Mouse (Mus musculus) bone marrow macrophage, adult 2 months (primary cell): ENCODE data around the gene Limd2. TPM values are rescaled to one million over a fixed set of nuclear protein-coding genes. Genes with fewer than 3 reads are reported as not detected.
A peak's percentile ranks its signal among the peaks of the same experiment; 100 is the strongest.

ENCODE experiments used
- H3K27ac ChIP-seq: 2 replicates; pipeline ENCODE4 v1.5.1; 2012; ENCODE audit warnings: low read depth, low read length; ENCODE audit not compliant: insufficient read depth
- H3K4me1 ChIP-seq: 2 replicates; pipeline ENCODE4 v1.6.1; 2012; ENCODE audit warnings: low read length; ENCODE audit not compliant: control insufficient read depth, insufficient read depth
- H3K4me3 ChIP-seq: 2 replicates; pipeline ENCODE4 v1.5.1; 2012; ENCODE audit warnings: mild to moderate bottlenecking, low read length, moderate library complexity; ENCODE audit not compliant: insufficient read depth
- CTCF ChIP-seq: IDR thresholded peaks from 2 replicates; pipeline ENCODE4 v1.5.1; 2012; ENCODE audit warnings: low read depth, mild to moderate bottlenecking, low read length, moderate library complexity
- POLR2A ChIP-seq: IDR thresholded peaks from 2 replicates; pipeline ENCODE4 v1.6.1; 2012; ENCODE audit warnings: mild to moderate bottlenecking, low read depth, low read length, borderline replicate concordance
- polyA plus RNA-seq: library from polyadenylated mRNA; stranded (reverse); fragments of >200 nt; gene quantifications from 2 replicates; pipeline ENCODE4 v1.2.4, GENCODE M21; 2012; ENCODE audit not compliant: missing spikeins, insufficient read depth, insufficient read length

The Limd2 gene
- polyA plus RNA-seq, 1 experiment = 272 TPM

GRCm38 (mm10) chr11:106193371-106194154 lies 32.9 kb upstream of the Limd2 start:
- H3K27ac ChIP-seq = peak overlapping the region; percentile 78
- peaks cover 13% of the 10 kb centered on the region; the same call in 1 of the 2 replicates for H3K4me1 ChIP-seq

GRCm38 (mm10) chr11:106192657-106193370 lies 32.2 kb upstream of the Limd2 start:
- TF ChIP-seq POLR2A = no peak; the same call in 1 of the 2 replicates
- 0 out of 2 replicates have a peak, but pooled peaks have one; percentile 16 for TF ChIP-seq CTCF
- Histone ChIP-seq H3K4me3 (peak overlapping the region; percentile 65), H3K4me1 (peaks cover 13% of the 10 kb centered on the region; the same call in 1 of the 2 replicates), H3K27ac (peak overlapping the region; percentile 50)

More at GRCm38 (mm10) chr11:106193371-106194154, 32.9 kb upstream of the Limd2 start:
- H3K4me3 ChIP-seq = peak overlapping the region; percentile 65
- TF ChIP-seq CTCF (no peak), POLR2A (no peak)

GRCm38 (mm10) chr11:106192241-106192640 lies 31.6 kb upstream of the Limd2 start:
- no peak overlapping the region for H3K27ac ChIP-seq
- TF ChIP-seq CTCF (no peak), POLR2A (no peak)
- peaks cover 13% of the 10 kb centered on the region; the same call in 1 of the 2 replicates for H3K4me1 ChIP-seq
- peak overlapping the region; percentile 65 for H3K4me3 ChIP-seq

- TF ChIP-seq CTCF (no peak), POLR2A (no peak)
- Histone ChIP-seq H3K4me3 (no peak overlapping the region), H3K27ac (no peak overlapping the region), H3K4me1 (peaks cover 13% of the 10 kb centered on the region; the same call in 1 of the 2 replicates)
Observed at GRCm38 (mm10) chr11:106191716-106192115, 31.1 kb upstream of the Limd2 start.

- H3K4me1 ChIP-seq = peaks cover 8% of the 10 kb centered on the region; the same call in 1 of the 2 replicates
- H3K4me3 ChIP-seq = no peak overlapping the region
- TF ChIP-seq POLR2A = no peak
- no peak for TF ChIP-seq CTCF
- no peak overlapping the region for H3K27ac ChIP-seq
Observed at GRCm38 (mm10) chr11:106187326-106187725, 26.7 kb upstream of the Limd2 start.

- H3K4me1 ChIP-seq = peaks cover 16% of the 10 kb centered on the region
- TF ChIP-seq CTCF = no peak
- no peak for TF ChIP-seq POLR2A
- no peak overlapping the region for H3K27ac ChIP-seq
- H3K4me3 ChIP-seq = no peak overlapping the region
Observed at GRCm38 (mm10) chr11:106180449-106180801, 19.8 kb upstream of the Limd2 start.

GRCm38 (mm10) chr11:106179711-106180448 lies 19.2 kb upstream of the Limd2 start:
- H3K4me3 ChIP-seq = no peak overlapping the region
- H3K4me1 ChIP-seq = peaks cover 16% of the 10 kb centered on the region
- no peak for TF ChIP-seq POLR2A
- TF ChIP-seq CTCF = no peak
- H3K27ac ChIP-seq = no peak overlapping the region

GRCm38 (mm10) chr11:106178036-106178782 lies 17.5 kb upstream of the Limd2 start:
- Histone ChIP-seq H3K4me1 (peaks cover 23% of the 10 kb centered on the region), H3K4me3 (no peak overlapping the region), H3K27ac (no peak overlapping the region)

GRCm38 (mm10) chr11:106176372-106176771 lies 15.7 kb upstream of the Limd2 start:
- Histone ChIP-seq H3K4me3 (no peak overlapping the region), H3K4me1 (peaks cover 32% of the 10 kb centered on the region), H3K27ac (no peak overlapping the region)
- TF ChIP-seq POLR2A = no peak
- no peak for TF ChIP-seq CTCF

More at GRCm38 (mm10) chr11:106178036-106178782, 17.5 kb upstream of the Limd2 start:
- TF ChIP-seq CTCF = no peak
- TF ChIP-seq POLR2A = no peak
